Mouse (Mus musculus) CH12.LX (cell line): ENCODE measurements around the gene Rnf7. TPM values are rescaled to one million over a fixed set of nuclear protein-coding genes. Genes with fewer than 3 reads are reported as not detected.

Experiments
- DNase-seq: peaks from one replicate; pipeline ENCODE4 v3.0.0-alpha.2; 2013; ENCODE audit errors: extremely low read depth
- H3K27ac ChIP-seq: 2 replicates; pipeline ENCODE4 v1.5.1; 2012; ENCODE audit warnings: low read depth, mild to moderate bottlenecking, control low read depth, moderate library complexity; ENCODE audit not compliant: insufficient read depth
- H3K27me3 ChIP-seq: replicated peaks from 2 replicates; pipeline ENCODE3; 2012; ENCODE audit warnings: inconsistent platforms
- H3K36me3 ChIP-seq, 2 experiments: replicated peaks in 1 of 2; 2 replicates each; pipeline versions ENCODE3 to v1.6.1; 2012; ENCODE audit warnings: inconsistent platforms in 1 of 2, low read length in 1 of 2, mild to moderate bottlenecking in 1 of 2, mixed read lengths in 1 of 2, moderate library complexity in 1 of 2; ENCODE audit not compliant: control insufficient read depth in 1 of 2, insufficient read depth in 1 of 2
- H3K4me1 ChIP-seq, 2 experiments: 2 replicates each; pipeline ENCODE4 v1.6.1; 2012; ENCODE audit warnings: inconsistent platforms in 1 of 2, moderate library complexity in 1 of 2; ENCODE audit not compliant: insufficient read depth in 2 of 2, control insufficient read depth in 1 of 2
- H3K4me2 ChIP-seq: 2 replicates; pipeline ENCODE4 v1.6.1; 2012; ENCODE audit warnings: low read depth, mild to moderate bottlenecking, control low read depth; ENCODE audit not compliant: poor library complexity, insufficient read depth, severe bottlenecking
- H3K4me3 ChIP-seq, 3 experiments: fragments of 150-350 bp in 1 of 3; sonication (generic) in 1 of 3; replicated peaks in 1 of 3; 2 replicates each; pipeline versions ENCODE3 to v1.5.1; 2011 to 2012; ENCODE audit warnings: low read depth in 2 of 3, low read length in 2 of 3, mild to moderate bottlenecking in 2 of 3, moderate library complexity in 2 of 3, control low read depth in 1 of 3, improper control_type of control experiment in 1 of 3, inconsistent platforms in 1 of 3, mixed read lengths in 1 of 3; ENCODE audit not compliant: poor library complexity in 1 of 3
- H3K79me2 ChIP-seq: replicated peaks from 2 replicates; pipeline ENCODE4 v1.6.1; 2012; ENCODE audit warnings: mild to moderate bottlenecking, moderate library complexity; ENCODE audit not compliant: control insufficient read depth, poor library complexity, insufficient read depth, severe bottlenecking; ENCODE audit errors: extremely low read depth
- H3K9ac ChIP-seq: 2 replicates; pipeline ENCODE4 v1.6.1; 2012; ENCODE audit warnings: low read depth, mild to moderate bottlenecking, control low read depth, moderate library complexity; ENCODE audit not compliant: insufficient read depth
- H3K9me3 ChIP-seq: replicated peaks from 2 replicates; pipeline ENCODE3; 2012; ENCODE audit warnings: low read length, inconsistent platforms, mixed read lengths
- CTCF ChIP-seq, 2 experiments: IDR thresholded peaks in 1 of 2; conservative IDR thresholded peaks in 1 of 2; 2 replicates each; pipeline ENCODE4 v1.5.1; 2011 to 2012; ENCODE audit warnings: low read depth in 2 of 2, low read length in 2 of 2, improper control_type of control experiment in 1 of 2, inconsistent platforms in 1 of 2, mild to moderate bottlenecking in 1 of 2, moderate library complexity in 1 of 2
- HCFC1 ChIP-seq: IDR thresholded peaks from 2 replicates; pipeline ENCODE4 v1.6.1; 2012; ENCODE audit warnings: low read depth, mild to moderate bottlenecking, inconsistent platforms, low read length, improper control_type of control experiment
- JUND ChIP-seq: conservative IDR thresholded peaks from 2 replicates; pipeline ENCODE4 v1.6.1; 2011; ENCODE audit warnings: low read depth, low read length, improper control_type of control experiment
- NELFE ChIP-seq: IDR thresholded peaks from 2 replicates; pipeline ENCODE4 v1.6.1; 2011; ENCODE audit warnings: low read depth, low read length, improper control_type of control experiment
- POLR2A ChIP-seq: IDR thresholded peaks from 2 replicates; pipeline ENCODE4 v1.6.1; 2011; ENCODE audit warnings: low read depth, mild to moderate bottlenecking, improper control_type of control experiment, low read length
- RAD21 ChIP-seq: IDR thresholded peaks from 2 replicates; pipeline ENCODE4 v1.6.1; 2011; ENCODE audit warnings: low read depth, mild to moderate bottlenecking, low read length, improper control_type of control experiment, moderate library complexity
- SMC3 ChIP-seq: IDR thresholded peaks from 2 replicates; pipeline ENCODE4 v1.6.1; 2011; ENCODE audit warnings: low read depth, low read length, improper control_type of control experiment
- TCF12 ChIP-seq: IDR thresholded peaks from 2 replicates; pipeline ENCODE4 v1.6.1; 2014; ENCODE audit warnings: low read depth, mild to moderate bottlenecking, inconsistent platforms, low read length, improper control_type of control experiment
- UBTF ChIP-seq: IDR thresholded peaks from 2 replicates; pipeline ENCODE4 v1.6.1; 2012; ENCODE audit warnings: low read depth, mild to moderate bottlenecking, inconsistent platforms, low read length, improper control_type of control experiment, moderate library complexity
- ZKSCAN1 ChIP-seq: IDR thresholded peaks from 2 replicates; pipeline ENCODE4 v1.6.1; 2012; ENCODE audit warnings: low read depth, inconsistent platforms, low read length, improper control_type of control experiment, borderline replicate concordance
- ZMIZ1 ChIP-seq: IDR thresholded peaks from 2 replicates; pipeline ENCODE4 v1.6.1; 2012; ENCODE audit warnings: low read depth, mild to moderate bottlenecking, inconsistent platforms, low read length, improper control_type of control experiment
- dilution Hi-C: fragments of 300-500 bp; cut with MboI; formaldehyde crosslinking; loops from 2 replicates; pipeline ENCODE4 v1.14.3; 2020; ENCODE audit warnings: low sequenced_read_pairs; ENCODE audit not compliant: extremely low pct_unique_long_range_greater_than_20kb, extremely low pct_ligation_motif_present
- in situ Hi-C: fragments of 300-500 bp; cut with MboI; formaldehyde crosslinking; loops from 3 replicates; pipeline ENCODE4 v1.14.3; 2019; ENCODE audit warnings: low sequenced_read_pairs, low pct_ligation_motif_present, low pct_unique_long_range_greater_than_20kb, mixed read lengths
- polyA plus RNA-seq: library from polyadenylated mRNA; unstranded; fragments of >175 nt; gene quantifications from 2 replicates; pipeline ENCODE4 v1.2.1, GENCODE M21; 2012; ENCODE audit warnings: low read depth; ENCODE audit not compliant: insufficient read length
- total RNA-seq, 2 experiments: library from RNA; depleted of rRNA; stranded (reverse); fragments of 300-350 nt in 1 of 2; fragments of >200 nt in 1 of 2; gene quantifications; 2 replicates each; pipeline ENCODE4 v1.2.3; 2012 to 2014

The Rnf7 gene
- total and polyA plus RNA-seq, 3 experiments, result 131 to 277 (median 135) TPM

- in situ Hi-C loops, result no loop called here
- H3K27ac ChIP-seq, result no peak overlapping the region
- H3K9ac ChIP-seq, result no peak overlapping the region
- no peaks in the 10 kb centered on the region for H3K79me2 ChIP-seq
- DNase-seq, result no peak
- no peaks in the 10 kb centered on the region for H3K36me3 ChIP-seq
- no peaks in the 10 kb centered on the region for H3K4me1 ChIP-seq
- TF ChIP-seq TCF12 (no peak), JUND (no peak), UBTF (no peak), HCFC1 (no peak), NELFE (no peak), SMC3 (peak; percentile 13), CTCF (conservative IDR thresholded peaks at IDR 0.05 in 1 of 2, IDR thresholded peaks at IDR 0.05 in 1 of 2; ENCODE audit: low read depth in 2 of 2, low read length in 2 of 2) (peak in 1 of 2 experiments; percentile 19; a peak in 2 of 4 replicates), POLR2A (no peak), RAD21 (peak; percentile 22), ZMIZ1 (no peak), ZKSCAN1 (no peak)
- no peaks in the 10 kb centered on the region for H3K27me3 ChIP-seq
- dilution Hi-C loops, result no loop called here
- H3K9me3 ChIP-seq, result no peaks in the 10 kb centered on the region
- no peak overlapping the region for H3K4me2 ChIP-seq
- no peak overlapping the region for H3K4me3 ChIP-seq
Measured at GRCm38 (mm10) chr9:96424027-96424426, 54.4 kb downstream of the Rnf7 start.

Other genes with a start within 250 kb of the Rnf7 start
- gene Atp1b3, start 114.2 kb downstream of the Rnf7 start, total RNA-seq (2012; rRNA removed), result 66.4 and 77.6 TPM in 2 replicates
- gene Atp1b3, start 114.2 kb downstream of the Rnf7 start, total RNA-seq (2014; rRNA removed), result 89.8 and 102 TPM in 2 replicates
- gene Atp1b3, start 114.2 kb downstream of the Rnf7 start, polyA plus RNA-seq, result 106 and 129 TPM in 2 replicates
- gene Gm28729, start 46.6 kb upstream of the Rnf7 start, total RNA-seq (2012; rRNA removed), result not detected in 2 replicates
- not detected in 2 replicates for gene Gm28729, start 46.6 kb upstream of the Rnf7 start, total RNA-seq (2014; rRNA removed)
- not detected in 2 replicates for gene Gm28729, start 46.6 kb upstream of the Rnf7 start, polyA plus RNA-seq
- 9.8 and 10.2 TPM in 2 replicates for gene Rasa2, start 152.9 kb upstream of the Rnf7 start, total RNA-seq (2012; rRNA removed)
- gene Rasa2, start 152.9 kb upstream of the Rnf7 start, total RNA-seq (2014; rRNA removed), result 8.9 and 9.7 TPM in 2 replicates
- gene Rasa2, start 152.9 kb upstream of the Rnf7 start, polyA plus RNA-seq, result 8.7 and 9.8 TPM in 2 replicates